Mouse (Mus musculus) spleen, postnatal 4 days (tissue): Measurements from ENCODE around the gene 1700018F24Rik.
"Not testable (repeated sequence)": the region's sequence is repeated elsewhere in the genome, so short reads cannot be mapped to it uniquely, and the experiment has no call there.

Experiments
- DNase-seq, 2 experiments: peaks; one replicate each; pipeline ENCODE4 v3.0.0; 2022; ENCODE audit warnings: low spot score in 2 of 2

1700018F24Rik gene

GRCm38 (mm10) chr5:145081866-145082613 is 39.2 kb downstream of the 1700018F24Rik start:
- no peak for DNase-seq

GRCm38 (mm10) chr5:145083201-145083600 is 40.4 kb downstream of the 1700018F24Rik start:
- DNase-seq: not testable (repeated sequence)

GRCm38 (mm10) chr5:145083632-145084451 is 41.1 kb downstream of the 1700018F24Rik start, which contains the start of the genes Arpc1a and Kpna7:
Gene Arpc1a, plus strand, starts transcription at chr5:145083830.
Gene Kpna7, minus strand, starts transcription at chr5:145084030.
- DNase-seq: peak; percentile 93 to 97

GRCm38 (mm10) chr5:145084822-145085221 is 42.0 kb downstream of the 1700018F24Rik start:
- DNase-seq: no peak

- DNase-seq: no peak
Observed at GRCm38 (mm10) chr5:145088186-145088585, 45.4 kb downstream of the 1700018F24Rik start.

GRCm38 (mm10) chr5:145089878-145090277 is 47.1 kb downstream of the 1700018F24Rik start:
- DNase-seq: no peak
